In genomic region chr17:3327335-3327734, GRCm38 (mm10) we compare ENCODE assay signal across 8 mouse cellular contexts. TPM values are rescaled to one million over a fixed set of nuclear protein-coding genes. Genes with fewer than 3 reads are reported as not detected.
DNase-seq lines count a peak whose midpoint lies in the region; ATAC-seq and TF ChIP-seq lines count a peak whose summit lies in the region.

No protein-coding gene starts in this region.

- TF ChIP-seq CTCF in cerebellum, adult 2 months (IDR thresholded peaks at IDR 0.05; ENCODE audit: borderline replicate concordance, insufficient read depth, low read depth, low read length) = no peak
- TF ChIP-seq CTCF in lung, postnatal 0 days (IDR thresholded peaks at IDR 0.05) = no peak
- no peak for TF ChIP-seq CTCF in liver, embryonic 14.5 days (IDR thresholded peaks at IDR 0.05; ENCODE audit: low read depth)

- no peak for TF ChIP-seq EP300 in lung, postnatal 0 days (IDR thresholded peaks at IDR 0.05)
- no peak for TF ChIP-seq EP300 in liver, embryonic 14.5 days (IDR thresholded peaks at IDR 0.05; ENCODE audit: low read depth)

- DNase-seq in cerebellum, adult 2 months = no peak
- no peak for DNase-seq in cerebellum, adult 18-20 months
- no peak for DNase-seq in lung, postnatal 0 days (ENCODE audit: low spot score)
- no peak for DNase-seq in lung, postnatal 14 days
- no peak for DNase-seq in liver, embryonic 14.5 days (ENCODE audit: low read depth in 3 of 3, low spot score in 3 of 3)
- DNase-seq in yolk sac, embryonic 10.5 days (ENCODE audit: low spot score) = no peak

- H3K4me1 ChIP-seq in cerebellum, adult 2 months (ENCODE audit: control insufficient read depth, insufficient read depth, low read length) = peaks cover 14% of the 10 kb centered on the region
- H3K4me1 ChIP-seq in lung, postnatal 0 days (ENCODE audit: insufficient read depth, low read depth, low read length) = no peaks in the 10 kb centered on the region
- no peaks in the 10 kb centered on the region for H3K4me1 ChIP-seq in liver, embryonic 14.5 days (replicated peaks; ENCODE audit: control insufficient read depth in 2 of 2, insufficient read depth in 2 of 2, low read length in 1 of 2)
- H3K4me1 ChIP-seq in stomach, embryonic 16.5 days (ENCODE audit: control insufficient read depth, insufficient read depth, low read length) = peaks cover 12% of the 10 kb centered on the region; the same call in 1 of the 2 replicates

- no peaks in the 10 kb centered on the region for H3K36me3 ChIP-seq in lung, postnatal 0 days (ENCODE audit: insufficient read depth, low read length)
- no peaks in the 10 kb centered on the region for H3K36me3 ChIP-seq in liver, embryonic 14.5 days (replicated peaks; ENCODE audit: control insufficient read depth, insufficient read depth, low read depth)
- H3K36me3 ChIP-seq in stomach, embryonic 16.5 days (ENCODE audit: control insufficient read depth, insufficient read depth, low read length) = no peaks in the 10 kb centered on the region

- H3K4me2 ChIP-seq in lung, postnatal 0 days (replicated peaks; ENCODE audit: low read depth, low read length) = peak overlapping the region; percentile 82
- peak overlapping the region; percentile 65 for H3K4me2 ChIP-seq in liver, embryonic 14.5 days (ENCODE audit: low read depth)
- peak overlapping the region; percentile 91 for H3K4me2 ChIP-seq in stomach, embryonic 16.5 days (ENCODE audit: low read depth, low read length)

- no peak for ATAC-seq in lung, postnatal 0 days
- ATAC-seq in liver, embryonic 14.5 days (ENCODE audit: insufficient read depth) = no peak
- ATAC-seq in stomach, embryonic 16.5 days (ENCODE audit: insufficient read depth, low FRiP score) = no peak
- ATAC-seq in erythroblast, adult 5-6 weeks (replicated peaks; ENCODE audit: low FRiP score, poor library complexity, severe bottlenecking) = no peak

- no peak for TF ChIP-seq POLR2A in cerebellum, adult 2 months (IDR thresholded peaks at IDR 0.05; ENCODE audit: borderline replicate concordance, insufficient read depth, low read length)

- 21% methylated on average over 14 of the region's 14 CpGs for WGBS in cerebellum, adult 2 months
- 6% methylated on average over 14 of the region's 14 CpGs for WGBS in lung, postnatal 0 days
- WGBS in liver, embryonic 14.5 days (ENCODE audit: insufficient replicate concordance) = 9% methylated on average over 14 of the region's 14 CpGs
- WGBS in stomach, embryonic 16.5 days = 5% methylated on average over 14 of the region's 14 CpGs

- H3K9ac ChIP-seq in lung, postnatal 0 days (replicated peaks; ENCODE audit: low read depth) = no peak overlapping the region
- H3K9ac ChIP-seq in liver, embryonic 14.5 days (replicated peaks) = no peak overlapping the region
- H3K9ac ChIP-seq in stomach, embryonic 16.5 days (ENCODE audit: low read length) = peak overlapping the region; percentile 81

- no peak overlapping the region for H3K27ac ChIP-seq in cerebellum, adult 2 months (ENCODE audit: insufficient read depth, low read length)
- H3K27ac ChIP-seq in lung, postnatal 0 days (ENCODE audit: low read length) = no peak overlapping the region
- no peak overlapping the region for H3K27ac ChIP-seq in liver, embryonic 14.5 days
- H3K27ac ChIP-seq in stomach, embryonic 16.5 days (ENCODE audit: low read length) = no peak overlapping the region

- H3K27me3 ChIP-seq in cerebellum, adult 2 months (ENCODE audit: control insufficient read depth, insufficient read depth, low read length) = no peaks in the 10 kb centered on the region
- H3K27me3 ChIP-seq in lung, postnatal 0 days (replicated peaks; ENCODE audit: insufficient read depth, low read length) = no peaks in the 10 kb centered on the region
- H3K27me3 ChIP-seq in liver, embryonic 14.5 days (ENCODE audit: control insufficient read depth, insufficient read depth, low read length) = peaks cover 33% of the 10 kb centered on the region
- no peaks in the 10 kb centered on the region for H3K27me3 ChIP-seq in stomach, embryonic 16.5 days (ENCODE audit: control insufficient read depth, insufficient read depth, low read length)

- H3K9me3 ChIP-seq in lung, postnatal 0 days (ENCODE audit: low read length) = no peaks in the 10 kb centered on the region
- no peaks in the 10 kb centered on the region for H3K9me3 ChIP-seq in liver, embryonic 14.5 days (ENCODE audit: control insufficient read depth, low read length)
- no peaks in the 10 kb centered on the region for H3K9me3 ChIP-seq in stomach, embryonic 16.5 days (replicated peaks; ENCODE audit: control insufficient read depth, low read length)

- H3K4me3 ChIP-seq in cerebellum, adult 2 months (replicated peaks; ENCODE audit: insufficient read depth, low read depth, low read length) = peak overlapping the region; percentile 51
- H3K4me3 ChIP-seq in lung, postnatal 0 days (ENCODE audit: low read depth, low read length) = peak overlapping the region; percentile 56
- H3K4me3 ChIP-seq in liver, embryonic 14.5 days (ENCODE audit: insufficient read depth in 1 of 2, low read depth in 2 of 2, low read length in 2 of 2) = peak overlapping the region in 1 of 2 experiments; percentile 51; a peak in 2 of 4 replicates
- H3K4me3 ChIP-seq in stomach, embryonic 16.5 days (replicated peaks; ENCODE audit: low read length) = peak overlapping the region; percentile 73

RNA-seq across cellular contexts. Expression of gene Tiam2, which starts 1.0 kb away (rescaled TPM):
- polyA plus RNA-seq in cerebellum, adult 2 months (2012; rRNA removed) = 5.4 and 6.2 TPM in 2 replicates
- 2.4 and 4.2 TPM in 2 replicates for polyA plus RNA-seq in lung, postnatal 0 days (2015; fragmentation: Nextera tagmentation; extraction: Ambion mirVana)
- 0.29 and 0.30 TPM in 2 replicates for polyA plus RNA-seq in liver, embryonic 14.5 days (2012; rRNA removed)
- 0.49 and 0.60 TPM in 2 replicates for polyA plus RNA-seq in liver, embryonic 14.5 days (2014; fragmentation: Nextera tagmentation; extraction: Ambion mirVana)
- 4.7 and 5.0 TPM in 2 replicates for polyA plus RNA-seq in stomach, embryonic 16.5 days (2015; fragmentation: Nextera tagmentation; extraction: Ambion mirVana)
- 2.9 and 3.5 TPM in 2 replicates for total RNA-seq in erythroblast, adult 5-6 weeks (2015; ENCODE audit: low replicate concordance)
- 1.1 and 4.4 TPM in 2 replicates for total RNA-seq in erythroblast, adult 5-6 weeks (2017; ENCODE audit: low replicate concordance)
